Mouse (Mus musculus): Measurements from ENCODE around the gene Zfp37. TPM values are rescaled to one million over a fixed set of nuclear protein-coding genes. Genes with fewer than 3 reads are reported as not detected.
"Not testable (repeated sequence)": the region's sequence is repeated elsewhere in the genome, so short reads cannot be mapped to it uniquely, and the experiment has no call there.

Gene Zfp37
- total RNA-seq, 1 experiment from 2014 or later = not detected

DNA sequence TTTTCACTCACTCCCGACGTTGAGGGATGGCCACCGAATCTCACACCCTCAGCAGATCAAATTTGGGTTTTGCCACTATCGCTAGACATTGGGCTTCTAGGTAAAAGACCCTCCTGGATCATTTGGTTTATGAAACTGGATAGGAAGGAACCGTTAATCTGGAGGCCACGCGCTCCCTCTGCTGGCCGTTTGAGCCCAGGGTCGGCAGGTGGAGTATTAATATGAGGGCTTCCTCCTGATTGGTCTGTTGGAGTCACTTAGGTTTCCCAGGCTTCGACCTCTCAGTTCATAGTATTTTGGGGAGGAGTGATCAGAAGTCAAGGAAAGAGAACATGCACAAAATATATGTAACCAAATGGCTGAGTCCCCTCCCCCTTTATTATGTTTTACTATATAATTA is 2.5 kb downstream of the Zfp37 start:
- no peak for ATAC-seq (ENCODE audit: extremely low read depth, insufficient number of reproducible peaks, low FRiP score, poor library complexity, severe bottlenecking)

GRCm38 (mm10) chr4:62213490-62213889 is 17.4 kb downstream of the Zfp37 start:
- ATAC-seq (ENCODE audit: extremely low read depth, insufficient number of reproducible peaks, low FRiP score, poor library complexity, severe bottlenecking) = no peak

DNA sequence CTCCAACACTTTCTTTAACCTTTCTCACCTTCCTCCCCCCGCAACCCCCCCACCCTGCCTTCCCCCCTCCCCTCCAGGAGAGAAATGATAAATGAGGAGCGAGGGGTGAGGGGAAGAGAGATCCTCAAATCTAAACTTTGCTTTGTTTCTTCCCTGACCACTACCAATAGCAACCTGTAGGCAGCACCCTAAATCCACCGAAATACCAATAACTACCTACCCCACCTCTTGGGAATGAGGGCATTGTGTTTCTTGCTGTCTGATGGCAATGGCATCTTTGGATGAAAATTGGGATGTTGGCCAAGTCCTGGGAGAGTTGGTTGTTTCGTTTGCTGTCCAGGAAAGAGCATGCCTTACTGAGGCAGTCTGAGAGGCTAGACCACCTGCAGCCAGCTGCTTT is 20.8 kb downstream of the Zfp37 start:
- no peak for ATAC-seq (ENCODE audit: extremely low read depth, insufficient number of reproducible peaks, low FRiP score, poor library complexity, severe bottlenecking)

DNA sequence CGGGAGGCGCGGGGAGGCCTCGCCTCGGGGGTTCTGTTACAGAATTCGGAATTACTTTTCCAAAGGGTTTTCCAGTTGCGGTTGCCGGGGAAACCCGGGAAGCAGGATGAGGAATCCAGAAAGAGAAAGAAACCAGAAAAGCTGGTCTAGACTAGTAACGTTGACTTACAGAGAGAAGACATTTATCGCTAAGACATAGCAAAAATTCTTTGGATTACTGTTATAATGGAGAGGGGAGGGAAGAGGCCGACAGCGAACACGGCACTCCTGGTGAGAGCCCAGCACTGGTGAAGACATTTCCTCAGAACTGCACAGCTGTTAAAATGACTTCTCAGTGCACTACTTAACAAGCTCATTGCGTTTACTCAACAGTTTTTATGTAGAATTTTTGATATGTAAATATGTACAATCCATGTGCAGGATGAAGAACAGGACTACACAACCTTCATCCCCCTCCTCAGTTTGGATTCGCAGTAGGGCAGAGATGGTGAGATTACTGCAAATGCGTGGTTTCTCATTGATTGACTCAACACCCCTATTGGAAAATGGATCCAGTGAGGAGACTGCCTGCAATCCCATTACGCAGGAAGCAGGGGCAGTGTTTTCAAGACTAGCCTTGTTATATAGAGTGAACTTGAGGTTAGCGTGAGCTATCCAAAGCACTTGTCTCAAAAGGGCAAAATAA is 22.0 kb downstream of the Zfp37 start:
- no peak for ATAC-seq (ENCODE audit: extremely low read depth, insufficient number of reproducible peaks, low FRiP score, poor library complexity, severe bottlenecking)

GRCm38 (mm10) chr4:62207851-62208695 is 22.8 kb downstream of the Zfp37 start:
- ATAC-seq (ENCODE audit: extremely low read depth, insufficient number of reproducible peaks, low FRiP score, poor library complexity, severe bottlenecking) = no peak

DNA sequence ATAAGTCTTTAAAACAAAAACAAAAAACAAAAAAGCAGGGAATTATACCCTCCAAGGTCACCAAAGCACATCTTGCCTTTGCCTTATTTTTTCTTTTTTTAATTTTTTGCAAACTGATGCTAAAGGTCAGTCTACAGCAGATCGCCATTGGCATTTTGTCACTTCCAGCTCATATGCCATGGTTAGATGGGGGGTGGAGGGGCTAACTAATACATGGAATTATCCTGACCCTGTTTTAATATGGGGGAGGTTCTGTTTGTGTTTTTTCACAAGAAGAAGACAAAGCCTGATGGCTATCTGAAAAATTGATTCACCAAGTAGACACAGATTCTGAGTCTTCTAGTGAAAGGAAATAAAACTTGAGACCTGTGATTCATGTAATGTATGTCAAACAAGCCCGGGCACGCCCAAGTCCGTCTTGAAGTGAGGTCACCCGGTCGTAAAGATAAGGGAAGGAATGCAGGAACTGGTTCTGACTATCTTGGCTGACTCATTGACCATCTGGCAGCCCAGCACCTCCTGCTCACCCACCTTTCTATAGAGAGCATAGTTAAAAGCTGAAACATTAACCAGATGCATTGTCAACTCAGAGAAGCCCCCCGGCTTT is 30.8 kb downstream of the Zfp37 start:
- no peak for ATAC-seq (ENCODE audit: extremely low read depth, insufficient number of reproducible peaks, low FRiP score, poor library complexity, severe bottlenecking)

- no peak for ATAC-seq (ENCODE audit: extremely low read depth, insufficient number of reproducible peaks, low FRiP score, poor library complexity, severe bottlenecking)
These were observed 42.1 kb downstream of the Zfp37 start for GRCm38 (mm10) chr4:62188778-62189177.

- ATAC-seq (ENCODE audit: extremely low read depth, insufficient number of reproducible peaks, low FRiP score, poor library complexity, severe bottlenecking) = no peak
These were observed 53.6 kb downstream of the Zfp37 start for GRCm38 (mm10) chr4:62177282-62177681.

DNA sequence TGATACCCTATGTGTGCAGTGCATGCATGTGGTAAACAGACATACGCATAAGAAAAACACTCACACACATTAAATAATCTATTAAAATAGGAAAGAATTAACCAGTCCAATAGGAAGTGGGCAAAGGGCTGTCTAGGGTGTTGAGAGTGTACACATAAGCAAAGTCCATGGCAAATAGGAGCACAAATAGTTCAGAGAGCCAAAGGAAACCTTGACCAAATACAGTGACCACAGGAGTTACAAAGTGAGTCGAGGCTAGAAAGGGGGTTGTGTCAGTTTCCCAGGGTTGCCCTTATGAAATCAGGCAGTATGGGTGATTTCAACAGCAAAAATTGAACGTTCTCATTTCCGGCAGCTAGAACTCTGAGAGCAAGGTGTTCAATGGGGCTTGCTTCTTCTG is 56.4 kb downstream of the Zfp37 start:
- no peak for ATAC-seq (ENCODE audit: extremely low read depth, insufficient number of reproducible peaks, low FRiP score, poor library complexity, severe bottlenecking)

DNA sequence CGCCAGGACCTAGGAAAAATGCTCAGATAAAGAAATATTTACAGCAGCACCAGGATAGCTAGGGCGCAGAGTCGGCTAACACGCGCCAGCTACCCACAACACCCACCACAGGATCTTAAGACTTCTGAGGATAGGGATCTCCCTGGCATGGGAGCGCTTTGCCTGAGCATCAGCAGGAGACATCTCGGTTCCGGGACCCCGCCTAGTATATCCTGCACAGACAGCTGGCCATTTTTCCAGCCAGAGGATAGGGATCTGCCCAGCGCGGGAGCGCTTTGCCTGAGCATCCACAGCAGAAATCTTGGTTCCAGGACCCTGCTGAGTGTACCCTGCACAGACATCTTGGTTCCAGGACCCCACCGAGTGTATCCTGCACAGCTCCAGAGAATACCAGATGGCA is 63.2 kb downstream of the Zfp37 start:
- ATAC-seq (ENCODE audit: extremely low read depth, insufficient number of reproducible peaks, low FRiP score, poor library complexity, severe bottlenecking) = not testable (repeated sequence)

DNA sequence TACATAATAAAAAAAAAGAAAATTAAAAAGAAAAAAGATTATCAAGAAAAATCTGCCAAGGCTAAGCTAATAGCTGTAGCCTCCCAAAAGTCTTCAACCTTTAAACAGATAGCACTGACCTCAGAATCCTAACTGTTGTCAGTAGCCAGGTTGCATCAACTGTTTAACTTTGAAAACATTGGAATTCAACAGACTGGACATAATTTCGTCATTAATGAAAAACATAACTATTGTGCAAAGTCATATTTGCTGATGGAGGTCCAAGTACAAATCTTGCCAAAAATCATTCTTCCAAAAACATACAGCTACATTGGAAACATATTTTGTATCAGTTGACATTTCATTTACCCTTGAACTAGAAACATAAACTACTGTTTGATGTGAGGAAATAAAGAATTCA is 72.4 kb downstream of the Zfp37 start:
- no peak for ATAC-seq (ENCODE audit: extremely low read depth, insufficient number of reproducible peaks, low FRiP score, poor library complexity, severe bottlenecking)

DNA sequence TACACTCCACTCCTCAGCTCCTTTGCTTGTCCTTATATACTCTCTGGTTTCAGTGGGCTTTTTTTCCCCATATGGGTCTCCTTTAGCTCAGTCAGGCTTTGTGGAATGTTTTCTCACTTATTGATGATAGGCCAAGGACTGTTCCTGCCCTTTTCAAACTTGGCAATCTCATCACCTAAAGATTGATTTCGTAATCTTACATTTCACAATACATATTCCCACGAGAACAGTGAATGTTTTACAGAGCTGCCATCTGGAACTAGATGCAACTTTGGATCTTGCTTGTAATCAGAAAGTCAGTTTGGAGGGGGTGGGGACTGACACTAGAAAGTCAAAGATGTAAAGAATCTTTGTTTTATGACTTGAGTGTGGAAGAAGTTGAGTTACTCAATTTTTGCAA is 80.0 kb downstream of the Zfp37 start, which contains the start of gene Mup21:
Gene Mup21 (minus strand): TSS at position 53 of the 400 bp plus-strand sequence.
- no peak for ATAC-seq (ENCODE audit: extremely low read depth, insufficient number of reproducible peaks, low FRiP score, poor library complexity, severe bottlenecking)

Other genes with a start within 250 kb of the Zfp37 start
- gene Mup20, start 176.9 kb downstream of the Zfp37 start, total RNA-seq (2017) = not detected in 2 replicates
- not detected in 2 replicates for gene Mup3, start 143.7 kb downstream of the Zfp37 start, total RNA-seq (2017)
- gene Mup21, start 80.2 kb downstream of the Zfp37 start, total RNA-seq (2017) = not detected in 2 replicates
- 13.7 and 20.6 TPM in 2 replicates for gene Slc31a2, start 31.5 kb upstream of the Zfp37 start, total RNA-seq (2017)
- gene Fkbp15, start 129.5 kb upstream of the Zfp37 start, total RNA-seq (2017) = 134 and 141 TPM in 2 replicates
- 8.1 and 8.3 TPM in 2 replicates for gene Slc31a1, start 129.7 kb upstream of the Zfp37 start, total RNA-seq (2017)
- gene Cdc26, start 177.6 kb upstream of the Zfp37 start, total RNA-seq (2017) = 44.3 and 44.7 TPM in 2 replicates
- gene Prpf4, start 177.8 kb upstream of the Zfp37 start, total RNA-seq (2017) = 13.1 and 15.7 TPM in 2 replicates
- gene Rnf183, start 204.2 kb upstream of the Zfp37 start, total RNA-seq (2017) = not detected in 2 replicates
- gene Wdr31, start 239.8 kb upstream of the Zfp37 start, total RNA-seq (2017) = 0.35 TPM in 1 of 2 replicates, not detected in the other
- gene Bspry, start 249.0 kb upstream of the Zfp37 start, total RNA-seq (2017) = 1.3 and 1.8 TPM in 2 replicates